Mouse (Mus musculus): ENCODE data around the gene Scp2. TPM values are rescaled to one million over a fixed set of nuclear protein-coding genes. Genes with fewer than 3 reads are reported as not detected.
"Not testable (repeated sequence)": the region's sequence is repeated elsewhere in the genome, so short reads cannot be mapped to it uniquely, and the experiment has no call there.

Scp2 gene
- polyA plus RNA-seq, 1 experiment from 2014 or later = 349 TPM

DNA sequence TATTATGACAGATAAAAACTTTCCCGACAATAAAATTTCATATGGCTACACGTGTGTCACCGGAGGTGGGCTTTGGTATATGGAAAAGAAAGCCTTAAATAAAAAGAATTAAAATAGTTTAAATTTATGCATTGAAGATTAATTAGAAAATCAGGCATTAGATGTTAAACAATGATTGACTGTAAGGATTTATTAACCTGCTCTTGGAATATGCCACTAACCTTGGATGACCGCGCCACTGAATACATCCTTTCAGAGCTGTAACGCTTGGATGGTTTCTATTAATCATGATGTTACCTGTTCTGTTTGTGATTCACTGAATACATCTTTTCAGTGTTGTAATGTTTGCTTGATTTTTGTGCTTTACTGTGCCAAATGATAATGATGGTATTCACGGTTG, 35.1 kb downstream of the Scp2 start:
- ATAC-seq (ENCODE audit: insufficient read depth) = no peak
- Histone ChIP-seq H3K27ac (replicated peaks) (no peak overlapping the region), H3K27me3 (no peaks in the 10 kb centered on the region), H3K9ac (no peak overlapping the region), H3K9me3 (replicated peaks) (no peaks in the 10 kb centered on the region), H3K36me3 (replicated peaks) (peaks cover 11% of the 10 kb centered on the region; the same call in 1 of the 2 replicates), H3K4me1 (replicated peaks) (0 out of 2 replicates have a peak, but pooled peaks cover 3% of the 10 kb centered on the region), H3K4me3 (replicated peaks) (no peak overlapping the region), H3K4me2 (no peak overlapping the region)
- 83% methylated on average over 7 of the region's 7 CpGs for WGBS (ENCODE audit: insufficient replicate concordance)

DNA sequence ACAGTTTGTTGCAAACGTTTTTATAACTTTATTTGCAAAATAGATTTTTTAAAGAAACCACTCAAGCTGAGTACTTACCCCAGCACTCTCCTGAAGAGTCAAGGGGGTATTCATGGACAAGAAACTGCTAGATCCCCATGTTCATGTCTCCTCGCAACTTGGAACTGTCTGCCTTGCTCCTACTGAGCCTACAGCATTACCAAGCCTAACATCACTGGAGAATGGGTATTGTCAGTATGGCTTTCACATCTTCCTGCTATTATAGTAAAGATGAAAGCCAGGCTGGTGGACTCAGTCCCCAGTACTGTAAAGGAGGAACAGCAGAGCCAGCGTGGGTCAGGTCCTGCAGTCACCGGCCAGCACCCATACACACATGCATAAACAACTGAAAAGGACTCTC, 48.5 kb downstream of the Scp2 start, which contains the start of gene Podn:
Gene Podn, minus strand, starts transcription at position 101 of the 400 bp plus-strand sequence.
- no peak within 1 kb of the TSS for H3K9ac ChIP-seq
- WGBS (ENCODE audit: insufficient replicate concordance) = 69% methylated on average over 4 of the region's 4 CpGs

DNA sequence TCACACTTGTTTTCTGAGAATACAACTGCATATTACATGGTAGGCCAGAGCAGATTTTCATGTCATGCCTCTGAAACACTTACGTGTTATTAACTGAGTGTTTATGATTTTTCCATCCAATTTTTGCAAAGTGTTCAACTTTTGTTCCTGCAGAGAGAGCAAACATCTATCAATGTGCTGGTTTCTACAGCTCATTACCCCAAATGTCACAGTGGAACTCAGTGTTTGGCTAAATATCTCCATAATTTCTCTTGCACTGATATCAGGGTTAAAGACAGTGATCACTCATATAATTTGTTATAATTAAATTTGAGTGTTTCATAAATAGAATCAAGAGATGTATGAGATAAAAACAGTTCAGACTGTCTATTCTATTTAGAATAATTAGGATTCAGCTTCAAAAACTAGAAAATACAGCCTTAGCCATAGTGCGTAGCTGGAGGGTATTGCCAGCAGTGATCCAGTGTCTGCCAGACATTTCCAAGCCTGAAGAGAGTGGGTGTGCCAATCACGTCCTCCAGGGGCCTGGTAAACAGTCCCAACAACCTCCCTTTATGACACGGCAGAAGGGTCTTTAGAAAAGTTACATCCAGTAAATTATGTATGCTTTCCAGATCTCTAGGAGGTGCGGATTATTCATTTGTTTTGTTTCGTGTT, 51.9 kb downstream of the Scp2 start:
- no peak overlapping the region for H3K27ac ChIP-seq (replicated peaks)
- H3K9me3 ChIP-seq (replicated peaks) = no peaks in the 10 kb centered on the region
- no peak overlapping the region for H3K4me3 ChIP-seq (replicated peaks)
- no peaks in the 10 kb centered on the region for H3K27me3 ChIP-seq
- H3K9ac ChIP-seq = no peak overlapping the region
- ATAC-seq (ENCODE audit: insufficient read depth) = no peak
- peaks cover 13% of the 10 kb centered on the region for H3K36me3 ChIP-seq (replicated peaks)
- no peak overlapping the region for H3K4me2 ChIP-seq
- 73% methylated on average over 6 of the region's 6 CpGs for WGBS (ENCODE audit: insufficient replicate concordance)
- no peaks in the 10 kb centered on the region for H3K4me1 ChIP-seq (replicated peaks)

More for the DNA sequence above, 48.5 kb downstream of the Scp2 start, which contains the start of gene Podn:
- Histone ChIP-seq H3K4me1 (replicated peaks) (no peaks in the 10 kb centered on the region), H3K4me2 (no peak within 1 kb of the TSS), H3K36me3 (replicated peaks) (peaks cover 13% of the 10 kb centered on the region), H3K27me3 (no peaks in the 10 kb centered on the region), H3K27ac (replicated peaks) (no peak within 1 kb of the TSS), H3K9me3 (replicated peaks) (no peaks in the 10 kb centered on the region), H3K4me3 (replicated peaks) (no peak within 1 kb of the TSS)
- ATAC-seq (ENCODE audit: insufficient read depth) = no peak

DNA sequence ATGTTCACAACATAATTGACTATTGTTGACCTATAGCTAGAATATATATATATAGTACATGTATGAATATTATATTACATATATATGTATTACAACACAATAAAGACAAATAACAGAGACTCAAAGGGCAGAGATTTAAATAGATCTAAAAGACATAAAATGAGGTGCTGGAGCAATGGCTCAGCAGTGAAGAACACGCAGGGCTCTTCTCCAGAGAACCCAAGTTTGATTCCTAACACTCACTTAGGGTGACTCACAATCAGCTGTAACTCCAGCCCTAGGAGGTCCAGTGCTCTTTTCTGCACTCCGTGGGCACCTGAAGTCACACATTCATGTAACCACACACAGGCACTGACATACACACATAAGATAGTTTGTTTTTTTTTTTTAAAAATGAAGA, 60.8 kb downstream of the Scp2 start:
- 81% methylated on average over 2 of the region's 2 CpGs for WGBS (ENCODE audit: insufficient replicate concordance)
- Histone ChIP-seq H3K27ac (replicated peaks) (no peak overlapping the region), H3K9me3 (replicated peaks) (no peaks in the 10 kb centered on the region), H3K9ac (no peak overlapping the region), H3K27me3 (no peaks in the 10 kb centered on the region), H3K36me3 (replicated peaks) (no peaks in the 10 kb centered on the region; the same call in 1 of the 2 replicates), H3K4me1 (replicated peaks) (peaks cover 8% of the 10 kb centered on the region), H3K4me2 (no peak overlapping the region), H3K4me3 (replicated peaks) (no peak overlapping the region)
- ATAC-seq (ENCODE audit: insufficient read depth) = no peak

DNA sequence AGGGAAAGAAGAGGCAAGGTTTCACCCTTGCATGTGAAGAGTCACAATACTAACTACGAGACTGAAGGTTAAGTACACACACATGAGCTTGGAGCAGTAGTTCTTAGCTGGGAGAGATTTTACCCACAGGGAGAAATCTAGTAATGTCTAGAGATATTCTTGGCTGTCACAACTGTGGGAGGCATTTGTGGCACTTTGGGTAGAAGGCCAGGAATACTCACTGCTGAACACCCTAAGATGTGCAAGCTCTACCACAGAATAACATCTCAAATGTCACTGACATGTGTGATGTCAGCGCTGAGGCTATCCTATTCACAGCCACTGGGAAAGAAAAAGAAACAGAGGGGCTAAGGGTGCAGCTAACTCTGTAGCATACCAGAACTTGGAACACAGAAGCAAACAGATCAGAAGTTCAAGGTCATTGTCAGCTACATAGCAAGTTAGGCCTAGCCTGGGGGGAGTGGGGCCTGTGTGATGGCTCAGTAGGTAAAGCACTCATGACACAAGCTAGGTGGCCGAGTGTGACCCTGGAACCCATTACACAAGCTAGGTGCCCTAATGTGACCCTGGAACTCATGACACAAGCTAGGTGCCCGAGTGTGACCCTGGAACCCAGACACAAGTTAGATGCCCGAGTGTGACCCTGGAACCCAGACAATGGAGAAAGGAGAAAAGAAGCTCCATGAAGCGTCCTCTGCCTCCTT, 61.6 kb downstream of the Scp2 start:
- H3K36me3 ChIP-seq (replicated peaks) = no peaks in the 10 kb centered on the region; the same call in 1 of the 2 replicates
- no peak overlapping the region for H3K9ac ChIP-seq
- peak; percentile 79 for ATAC-seq (ENCODE audit: insufficient read depth)
- WGBS (ENCODE audit: insufficient replicate concordance) = 53% methylated on average over 6 of the region's 6 CpGs
- 0 out of 2 replicates have a peak overlapping the region, but pooled peaks have one; percentile 4 for H3K27ac ChIP-seq (replicated peaks)
- no peaks in the 10 kb centered on the region for H3K9me3 ChIP-seq (replicated peaks)
- H3K27me3 ChIP-seq = no peaks in the 10 kb centered on the region
- peaks cover 8% of the 10 kb centered on the region for H3K4me1 ChIP-seq (replicated peaks)
- H3K4me2 ChIP-seq = no peak overlapping the region
- no peak overlapping the region for H3K4me3 ChIP-seq (replicated peaks)

DNA sequence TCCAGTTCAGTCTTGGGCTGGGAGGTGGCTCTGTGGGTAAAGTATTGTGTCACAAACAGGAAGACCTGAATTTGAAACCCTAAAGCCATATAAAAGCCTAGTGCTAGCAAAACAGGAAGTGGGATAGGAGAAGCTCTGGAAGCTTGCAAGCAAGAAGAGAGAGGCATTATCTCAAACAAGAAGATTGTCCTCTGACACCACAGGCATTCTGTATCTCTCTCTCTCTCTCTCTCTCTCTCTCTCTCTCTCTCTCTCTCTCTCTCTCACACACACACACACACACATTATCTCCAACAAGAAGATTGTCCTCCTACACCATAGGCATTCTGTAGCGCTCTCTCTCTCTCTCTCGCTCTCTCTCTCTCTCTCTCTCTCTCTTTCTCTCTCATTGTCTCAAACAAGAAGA, 62.4 kb downstream of the Scp2 start:
- H3K4me2 ChIP-seq = no peak overlapping the region
- no peak overlapping the region for H3K4me3 ChIP-seq (replicated peaks)
- H3K36me3 ChIP-seq (replicated peaks) = no peaks in the 10 kb centered on the region; the same call in 1 of the 2 replicates
- no peak overlapping the region; the same call in 1 of the 2 replicates for H3K27ac ChIP-seq (replicated peaks)
- H3K9ac ChIP-seq = no peak overlapping the region
- no peaks in the 10 kb centered on the region for H3K27me3 ChIP-seq
- WGBS (ENCODE audit: insufficient replicate concordance) = 72% methylated on average over 2 of the region's 2 CpGs
- ATAC-seq (ENCODE audit: insufficient read depth) = no peak; the same call in 1 of the 2 replicates
- H3K9me3 ChIP-seq (replicated peaks) = no peaks in the 10 kb centered on the region
- H3K4me1 ChIP-seq (replicated peaks) = peaks cover 8% of the 10 kb centered on the region

DNA sequence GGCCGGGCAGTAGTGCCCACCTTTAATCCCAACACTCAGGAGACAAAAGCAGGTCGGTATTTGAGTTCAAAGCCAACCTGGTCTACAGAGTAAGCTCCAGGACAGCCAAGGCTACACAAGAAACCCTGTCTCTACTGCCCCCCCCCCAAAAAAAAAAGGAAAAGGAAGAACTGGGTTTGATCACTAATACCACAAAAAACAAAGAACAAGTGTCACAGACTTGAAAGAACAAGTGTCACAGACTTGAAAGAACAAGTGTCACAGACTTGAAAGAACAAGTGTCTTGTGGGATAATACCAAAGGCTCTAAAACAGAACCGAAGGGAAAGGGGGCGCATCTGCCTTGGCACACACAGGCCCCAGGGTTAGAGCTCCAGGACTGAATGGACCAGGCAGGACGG, 63.9 kb downstream of the Scp2 start:
- no peaks in the 10 kb centered on the region; the same call in 1 of the 2 replicates for H3K36me3 ChIP-seq (replicated peaks)
- no peak overlapping the region for H3K27ac ChIP-seq (replicated peaks)
- H3K9ac ChIP-seq = no peak overlapping the region
- H3K4me2 ChIP-seq = no peak overlapping the region
- ATAC-seq (ENCODE audit: insufficient read depth) = no peak
- H3K4me3 ChIP-seq (replicated peaks) = no peak overlapping the region
- no peaks in the 10 kb centered on the region for H3K27me3 ChIP-seq
- H3K9me3 ChIP-seq (replicated peaks) = no peaks in the 10 kb centered on the region
- 62% methylated on average over 5 of the region's 5 CpGs for WGBS (ENCODE audit: insufficient replicate concordance)
- peaks cover 8% of the 10 kb centered on the region for H3K4me1 ChIP-seq (replicated peaks)

DNA sequence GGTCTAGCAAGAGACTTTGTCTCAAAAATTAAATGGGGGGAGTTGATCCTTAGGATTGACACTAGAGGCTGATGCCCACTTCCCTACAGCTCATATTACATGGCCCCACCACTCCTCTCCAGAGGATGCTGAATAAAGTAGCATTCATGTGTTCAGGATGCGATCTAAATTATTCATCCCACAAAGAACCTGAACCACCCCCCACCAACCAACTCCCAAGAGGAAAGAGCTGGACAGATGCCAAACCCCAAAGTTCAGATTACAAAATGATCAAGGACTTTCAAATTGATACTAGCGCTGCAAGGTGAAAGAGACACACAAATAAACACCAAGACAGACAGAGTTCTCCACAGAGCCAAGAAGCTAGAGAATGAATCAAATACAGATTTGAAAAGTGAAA, 65.0 kb downstream of the Scp2 start:
- H3K4me3 ChIP-seq (replicated peaks) = no peak overlapping the region
- H3K4me2 ChIP-seq = no peak overlapping the region
- ATAC-seq (ENCODE audit: insufficient read depth) = no peak
- H3K27me3 ChIP-seq = no peaks in the 10 kb centered on the region
- no peaks in the 10 kb centered on the region; the same call in 1 of the 2 replicates for H3K36me3 ChIP-seq (replicated peaks)
- no peak overlapping the region for H3K27ac ChIP-seq (replicated peaks)
- H3K9me3 ChIP-seq (replicated peaks) = no peaks in the 10 kb centered on the region
- H3K4me1 ChIP-seq (replicated peaks) = peaks cover 8% of the 10 kb centered on the region
- 65% methylated on average over 2 of the region's 2 CpGs for WGBS (ENCODE audit: insufficient replicate concordance)
- no peak overlapping the region for H3K9ac ChIP-seq

DNA sequence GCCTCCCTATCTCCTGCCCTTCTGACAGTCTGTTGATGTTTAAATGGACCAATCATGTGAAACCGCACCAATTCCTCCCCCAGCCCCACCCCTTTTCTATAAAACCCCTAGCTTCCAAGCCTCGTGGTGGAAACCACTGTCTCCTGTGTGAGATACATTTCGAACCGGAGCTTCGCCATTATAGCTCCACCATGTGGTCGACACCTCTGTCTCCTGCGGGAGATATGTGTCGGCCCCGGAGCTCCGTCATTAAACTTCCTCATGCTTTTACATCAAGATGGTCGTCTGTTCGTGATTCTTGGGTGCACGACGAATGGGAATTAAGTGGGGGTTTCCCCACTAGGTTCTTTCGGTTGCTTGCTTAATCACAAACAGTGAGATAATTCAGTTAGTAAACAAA, 65.6 kb downstream of the Scp2 start:
- H3K4me2 ChIP-seq; H3K4me3 ChIP-seq (replicated peaks); H3K27me3 ChIP-seq; H3K9ac ChIP-seq; H3K9me3 ChIP-seq (replicated peaks); H3K4me1 ChIP-seq (replicated peaks); ATAC-seq (ENCODE audit: insufficient read depth); H3K36me3 ChIP-seq (replicated peaks); H3K27ac ChIP-seq (replicated peaks): not testable (repeated sequence)
- 73% methylated on average over 15 of the region's 15 CpGs for WGBS (ENCODE audit: insufficient replicate concordance)

DNA sequence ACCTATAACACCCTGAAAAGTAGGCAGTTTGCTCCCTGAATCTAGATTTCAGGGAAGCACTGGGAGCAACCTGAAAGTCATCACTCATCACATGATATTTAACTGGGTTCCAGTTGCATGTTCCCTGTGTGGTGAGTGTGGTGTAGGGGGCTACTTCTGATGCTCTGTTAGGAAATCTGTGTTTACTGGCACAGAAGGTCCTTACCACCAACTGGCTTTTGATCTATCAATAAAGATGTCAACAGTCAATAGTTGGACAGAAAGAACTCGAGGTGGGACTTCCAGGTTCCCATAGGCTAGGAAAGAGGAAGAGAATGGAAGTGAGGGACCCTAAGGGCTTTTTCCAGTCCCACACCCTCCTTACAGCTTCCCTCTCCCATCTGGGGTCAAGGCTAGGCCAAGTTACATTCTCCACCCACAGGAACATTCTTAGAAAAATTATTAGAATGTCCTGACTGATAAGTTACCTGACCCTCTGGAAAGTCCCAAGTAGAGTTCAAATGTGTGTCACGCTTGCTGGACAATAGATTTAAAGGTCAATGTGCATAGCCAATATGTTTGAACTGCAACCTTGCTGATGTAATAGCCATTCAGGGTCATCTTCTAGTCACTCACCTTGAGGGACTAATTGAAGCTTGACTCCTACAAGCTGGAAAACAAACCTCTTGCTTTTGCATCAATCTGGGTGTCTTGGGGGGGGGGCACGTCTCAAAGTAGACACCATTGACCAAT, 67.4 kb downstream of the Scp2 start:
- no peak for ATAC-seq (ENCODE audit: insufficient read depth)
- no peak overlapping the region for H3K4me3 ChIP-seq (replicated peaks)
- no peaks in the 10 kb centered on the region for H3K36me3 ChIP-seq (replicated peaks)
- 58% methylated on average over 3 of the region's 3 CpGs for WGBS (ENCODE audit: insufficient replicate concordance)
- no peak overlapping the region for H3K27ac ChIP-seq (replicated peaks)
- H3K9me3 ChIP-seq (replicated peaks) = no peaks in the 10 kb centered on the region
- no peak overlapping the region for H3K4me2 ChIP-seq
- H3K27me3 ChIP-seq = no peaks in the 10 kb centered on the region
- peaks cover 2% of the 10 kb centered on the region; the same call in 1 of the 2 replicates for H3K4me1 ChIP-seq (replicated peaks)
- H3K9ac ChIP-seq = no peak overlapping the region

DNA sequence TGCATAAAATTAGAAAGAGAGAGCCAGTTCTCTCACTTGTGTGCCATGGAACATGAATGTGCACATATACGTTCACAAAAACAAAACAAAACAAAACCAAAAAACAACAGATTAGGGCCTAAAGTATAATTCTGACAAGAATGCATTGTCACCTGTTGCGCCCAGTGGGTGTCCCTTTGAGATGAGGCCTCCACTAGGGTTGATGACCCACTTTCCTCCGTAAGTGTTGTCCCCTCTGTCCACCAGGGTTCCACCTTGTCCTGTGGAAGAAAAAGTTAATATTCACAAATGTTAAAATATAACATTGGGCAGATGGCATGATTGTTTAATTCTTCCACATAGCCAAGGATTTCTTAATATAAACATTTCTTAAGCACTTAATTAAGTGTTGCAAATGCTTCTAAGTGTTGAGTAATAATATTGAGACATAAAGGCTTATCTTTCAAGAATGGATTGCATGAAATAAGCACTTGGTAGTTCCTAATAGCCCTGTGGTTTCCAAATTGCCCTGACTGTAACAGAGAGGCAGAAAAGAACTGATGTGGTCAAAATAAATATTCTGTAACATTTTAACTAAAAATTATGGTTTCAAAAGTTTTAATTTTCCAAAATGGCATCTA, 70.5 kb downstream of the Scp2 start:
- Histone ChIP-seq H3K36me3 (replicated peaks) (no peaks in the 10 kb centered on the region), H3K4me3 (replicated peaks) (no peak overlapping the region), H3K9me3 (replicated peaks) (no peaks in the 10 kb centered on the region), H3K4me2 (no peak overlapping the region), H3K4me1 (replicated peaks) (peaks cover 15% of the 10 kb centered on the region), H3K27ac (replicated peaks) (no peak overlapping the region), H3K9ac (no peak overlapping the region), H3K27me3 (no peaks in the 10 kb centered on the region)
- ATAC-seq (ENCODE audit: insufficient read depth) = no peak
- WGBS (ENCODE audit: insufficient replicate concordance) = 74% methylated on average over 3 of the region's 3 CpGs
